Mouse (Mus musculus) hindbrain, embryonic 16.5 days (tissue): ENCODE data around the gene Camsap3. TPM values are rescaled to one million over a fixed set of nuclear protein-coding genes. Genes with fewer than 3 reads are reported as not detected.

Experiments
- ATAC-seq: fragments of 200-750 bp; cut with Nextera tagmentation; 2 replicates; pipeline ENCODE4 v1.8.0; 2017; ENCODE audit warnings: moderate TSS enrichment, moderate library complexity
- H3K27ac ChIP-seq: fragments of 300-500 bp; sonication (generic); 2 replicates; pipeline ENCODE4 v1.5.1; 2014; ENCODE audit warnings: low read depth, mild to moderate bottlenecking, control low read depth, low read length, moderate library complexity
- H3K27me3 ChIP-seq: fragments of 300-500 bp; sonication (generic); replicated peaks from 2 replicates; pipeline ENCODE4 v1.6.1; 2014; ENCODE audit warnings: low read length; ENCODE audit not compliant: control insufficient read depth, insufficient read depth
- H3K36me3 ChIP-seq: fragments of 300-500 bp; sonication (generic); 2 replicates; pipeline ENCODE4 v1.6.1; 2014; ENCODE audit warnings: mild to moderate bottlenecking, low read length, moderate library complexity, mixed read lengths; ENCODE audit not compliant: control insufficient read depth, insufficient read depth
- H3K4me1 ChIP-seq: fragments of 300-500 bp; sonication (generic); 2 replicates; pipeline ENCODE4 v1.6.1; 2014; ENCODE audit warnings: low read depth, low read length; ENCODE audit not compliant: control insufficient read depth, insufficient read depth
- H3K4me2 ChIP-seq: fragments of 300-500 bp; sonication (generic); 2 replicates; pipeline ENCODE4 v1.6.1; 2014; ENCODE audit warnings: mild to moderate bottlenecking, low read length, control low read depth, moderate library complexity
- H3K4me3 ChIP-seq: fragments of 300-500 bp; sonication (generic); 2 replicates; pipeline ENCODE4 v1.5.1; 2014; ENCODE audit warnings: mild to moderate bottlenecking, low read length, control low read depth, moderate library complexity
- H3K9ac ChIP-seq: fragments of 300-500 bp; sonication (generic); 2 replicates; pipeline ENCODE4 v1.6.1; 2014; ENCODE audit warnings: low read depth, mild to moderate bottlenecking, control low read depth, low read length, moderate library complexity
- H3K9me3 ChIP-seq: fragments of 300-500 bp; sonication (generic); 2 replicates; pipeline ENCODE4 v1.6.1; 2014; ENCODE audit warnings: mild to moderate bottlenecking, low read length, moderate library complexity; ENCODE audit not compliant: control insufficient read depth
- WGBS: fragments of 180-500 bp; shearing (Covaris S2); extraction: QIAGEN DNeasy Blood & Tissue Kit; methylation state at CpG from one replicate; pipeline ENCODE4 v1.1.7; 2014; 5-methylcytosine and 5-hydroxymethylcytosine counted together
- polyA plus RNA-seq: library from polyadenylated mRNA; unstranded; fragments of >200 nt; fragmentation: Nextera tagmentation; extraction: Ambion mirVana; gene quantifications from 2 replicates; pipeline ENCODE4 v1.2.1, GENCODE M21; 2015

Camsap3 gene
- polyA plus RNA-seq, 1 experiment from 2014 or later: 42.3 TPM

GRCm38 (mm10) chr8:3646824-3647531 lies 59.9 kb downstream of the Camsap3 start:
- no peak for ATAC-seq
- Histone ChIP-seq H3K4me2 (no peak overlapping the region), H3K9ac (no peak overlapping the region), H3K9me3 (no peaks in the 10 kb centered on the region), H3K36me3 (no peaks in the 10 kb centered on the region), H3K4me3 (no peak overlapping the region), H3K4me1 (no peaks in the 10 kb centered on the region), H3K27ac (no peak overlapping the region), H3K27me3 (no peaks in the 10 kb centered on the region)
- WGBS: 82% methylated on average over 6 of the region's 6 CpGs

- 82% methylated on average over 4 of the region's 4 CpGs for WGBS
These were observed 60.5 kb downstream of the Camsap3 start for GRCm38 (mm10) chr8:3647561-3647960.

GRCm38 (mm10) chr8:3648268-3648667 lies 61.2 kb downstream of the Camsap3 start:
- no peak for ATAC-seq
- no peaks in the 10 kb centered on the region for H3K27me3 ChIP-seq
- H3K4me3 ChIP-seq: no peak overlapping the region
- 85% methylated on average over 2 of the region's 2 CpGs for WGBS
- no peak overlapping the region for H3K27ac ChIP-seq
- H3K4me1 ChIP-seq: no peaks in the 10 kb centered on the region
- H3K9me3 ChIP-seq: no peaks in the 10 kb centered on the region
- no peak overlapping the region for H3K4me2 ChIP-seq
- no peak overlapping the region for H3K9ac ChIP-seq
- H3K36me3 ChIP-seq: no peaks in the 10 kb centered on the region

More at GRCm38 (mm10) chr8:3647561-3647960, 60.5 kb downstream of the Camsap3 start:
- Histone ChIP-seq H3K9ac (no peak overlapping the region), H3K27me3 (no peaks in the 10 kb centered on the region), H3K27ac (no peak overlapping the region), H3K9me3 (no peaks in the 10 kb centered on the region), H3K4me1 (no peaks in the 10 kb centered on the region), H3K36me3 (no peaks in the 10 kb centered on the region), H3K4me2 (no peak overlapping the region), H3K4me3 (no peak overlapping the region)
- ATAC-seq: no peak

GRCm38 (mm10) chr8:3648990-3649389 lies 61.9 kb downstream of the Camsap3 start:
- Histone ChIP-seq H3K4me3 (no peak overlapping the region), H3K36me3 (no peaks in the 10 kb centered on the region), H3K9ac (no peak overlapping the region), H3K27ac (no peak overlapping the region), H3K4me2 (no peak overlapping the region), H3K27me3 (no peaks in the 10 kb centered on the region), H3K9me3 (no peaks in the 10 kb centered on the region), H3K4me1 (no peaks in the 10 kb centered on the region)
- ATAC-seq: no peak
- WGBS: 37% methylated on average over 1 of the region's 1 CpGs

GRCm38 (mm10) chr8:3652845-3653244 lies 65.8 kb downstream of the Camsap3 start:
- no peak for ATAC-seq
- no peak overlapping the region for H3K9ac ChIP-seq
- H3K27me3 ChIP-seq: no peaks in the 10 kb centered on the region
- no peak overlapping the region for H3K27ac ChIP-seq
- 73% methylated on average over 3 of the region's 3 CpGs for WGBS
- H3K4me3 ChIP-seq: no peak overlapping the region
- no peaks in the 10 kb centered on the region for H3K36me3 ChIP-seq
- H3K9me3 ChIP-seq: no peaks in the 10 kb centered on the region
- no peaks in the 10 kb centered on the region; the same call in 1 of the 2 replicates for H3K4me1 ChIP-seq
- H3K4me2 ChIP-seq: no peak overlapping the region

GRCm38 (mm10) chr8:3654726-3655508 lies 67.8 kb downstream of the Camsap3 start:
- WGBS: 73% methylated on average over 11 of the region's 11 CpGs
- H3K9me3 ChIP-seq: no peaks in the 10 kb centered on the region
- no peaks in the 10 kb centered on the region; the same call in 1 of the 2 replicates for H3K4me1 ChIP-seq
- no peak overlapping the region for H3K27ac ChIP-seq
- no peak for ATAC-seq
- H3K4me3 ChIP-seq: no peak overlapping the region
- H3K4me2 ChIP-seq: no peak overlapping the region
- no peaks in the 10 kb centered on the region for H3K27me3 ChIP-seq
- no peaks in the 10 kb centered on the region for H3K36me3 ChIP-seq
- H3K9ac ChIP-seq: no peak overlapping the region

GRCm38 (mm10) chr8:3655526-3655925 lies 68.4 kb downstream of the Camsap3 start, which contains the start of gene Retn:
TSS of gene Retn (plus strand) at chr8:3655770.
- Histone ChIP-seq H3K36me3 (no peaks in the 10 kb centered on the region), H3K4me2 (no peak within 1 kb of the TSS), H3K4me3 (no peak within 1 kb of the TSS), H3K9me3 (no peaks in the 10 kb centered on the region), H3K27ac (no peak within 1 kb of the TSS), H3K27me3 (no peaks in the 10 kb centered on the region), H3K4me1 (no peaks in the 10 kb centered on the region; the same call in 1 of the 2 replicates), H3K9ac (no peak within 1 kb of the TSS)
- no peak for ATAC-seq
- 73% methylated on average over 3 of the region's 3 CpGs for WGBS

- Histone ChIP-seq H3K36me3 (no peaks in the 10 kb centered on the region), H3K9me3 (no peaks in the 10 kb centered on the region), H3K4me1 (no peaks in the 10 kb centered on the region; the same call in 1 of the 2 replicates), H3K4me2 (peak overlapping the region; percentile 34), H3K4me3 (0 out of 2 replicates have a peak overlapping the region, but pooled peaks have one; percentile 6), H3K27me3 (no peaks in the 10 kb centered on the region), H3K27ac (no peak overlapping the region), H3K9ac (no peak overlapping the region)
- 26% methylated on average over 7 of the region's 7 CpGs for WGBS
- ATAC-seq: peak; percentile 76
These were observed 69.8 kb downstream of the Camsap3 start for GRCm38 (mm10) chr8:3656725-3657381.
